Mouse (Mus musculus) stomach, postnatal 0 days (tissue): ENCODE results near the gene Prex1.

Experiments
- CTCF ChIP-seq: IDR thresholded peaks from 2 replicates; pipeline ENCODE4 v1.5.1; 2016; ENCODE audit warnings: antibody characterized with exemption, low read depth, mild to moderate bottlenecking, moderate library complexity
- EP300 ChIP-seq: optimal IDR thresholded peaks from 2 replicates; pipeline ENCODE3; 2016; ENCODE audit warnings: antibody characterized with exemption

GRCm38 (mm10) chr2:166516818-166517353 lies 196.7 kb downstream of the Prex1 start:
- TF ChIP-seq CTCF = no peak
- TF ChIP-seq EP300 = no peak
